Mouse (Mus musculus): ENCODE data around the gene Il31.
"Not testable (repeated sequence)": the region's sequence is repeated elsewhere in the genome, so short reads cannot be mapped to it uniquely, and the experiment has no call there.

Gene Il31

DNA sequence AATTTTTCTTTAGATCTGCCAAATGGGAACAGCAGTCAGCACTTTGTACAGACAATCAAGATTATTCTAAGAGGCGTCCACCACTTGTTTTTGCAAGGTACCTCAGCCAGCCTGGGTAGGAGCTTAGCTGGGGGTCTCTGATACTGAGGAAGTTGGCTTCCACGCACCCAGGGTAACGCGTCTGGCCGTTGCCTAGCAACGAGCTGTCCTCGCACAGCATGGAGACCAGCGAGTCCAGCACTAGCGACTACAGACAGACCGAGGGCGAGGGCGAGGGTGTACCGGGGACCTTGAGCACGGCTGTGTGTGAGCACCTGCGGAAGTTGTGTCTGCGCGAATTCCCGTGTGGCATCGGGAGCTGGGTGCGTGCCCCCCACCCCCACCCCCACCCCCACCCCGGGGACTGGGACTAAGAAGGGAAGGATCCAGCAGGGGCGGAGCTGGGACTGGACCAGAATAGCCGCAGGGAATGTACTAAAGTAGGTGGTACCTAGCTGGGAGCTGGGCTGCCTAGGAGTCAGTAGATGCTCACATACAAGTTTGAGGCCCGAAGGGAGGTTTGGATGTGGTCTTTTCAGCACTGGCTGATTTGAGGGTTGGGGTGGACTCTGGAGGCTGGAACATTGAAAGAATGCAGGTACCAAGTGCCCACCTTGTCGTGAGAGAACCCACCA, at the start of gene Il31, which contains the start of gene Lrrc43:
Il31 (minus strand) TSS at position 378 of the 674 bp plus-strand sequence.
Lrrc43 (plus strand) TSS at position 194 of the 674 bp plus-strand sequence.
- DNase-seq (ENCODE audit: low read depth in 1 of 2, low spot score in 2 of 2) = no peak

DNA sequence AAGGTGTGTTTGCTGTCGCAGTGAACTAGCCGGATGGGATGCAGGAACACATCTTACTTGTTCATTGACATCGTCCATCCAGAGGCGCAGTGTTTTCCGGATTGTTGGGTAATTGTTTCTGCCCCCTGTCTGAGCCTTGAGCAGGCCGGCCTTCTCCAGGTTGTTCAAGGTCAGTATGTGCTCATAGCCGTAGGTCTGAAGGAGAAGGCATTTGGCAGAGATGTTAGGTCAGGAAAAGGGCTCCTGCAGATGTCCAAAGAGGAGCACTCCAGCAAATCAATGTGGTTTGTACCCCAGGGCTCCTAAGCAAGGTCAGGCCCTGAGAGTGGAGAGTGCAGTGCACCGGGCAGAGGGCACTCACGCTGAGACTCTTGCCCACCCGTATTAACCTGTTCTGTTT, 44.5 kb upstream of the Il31 start:
- DNase-seq (ENCODE audit: low read depth in 1 of 2, low spot score in 2 of 2) = no peak

DNA sequence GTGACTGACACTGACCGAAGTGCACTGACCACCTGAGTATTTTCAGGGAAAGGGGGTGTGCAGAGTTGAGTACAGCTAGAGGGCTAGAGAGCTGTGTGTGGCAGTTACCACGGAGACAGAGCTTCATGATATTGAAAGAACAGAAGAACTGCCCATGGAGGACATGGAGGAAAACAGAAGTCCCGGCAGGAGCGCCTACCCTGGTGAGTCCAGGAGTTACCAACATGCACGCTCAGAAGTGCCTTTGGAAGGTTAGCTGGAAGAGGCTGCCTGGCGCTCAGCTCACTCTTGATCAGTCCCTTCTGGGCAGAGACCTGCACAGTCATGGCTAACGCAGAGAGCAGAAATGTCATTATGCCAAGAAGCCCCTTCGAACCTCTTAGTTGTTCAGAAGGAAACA, 40.8 kb upstream of the Il31 start:
- DNase-seq (ENCODE audit: low read depth in 1 of 2, low spot score in 2 of 2) = no peak

DNA sequence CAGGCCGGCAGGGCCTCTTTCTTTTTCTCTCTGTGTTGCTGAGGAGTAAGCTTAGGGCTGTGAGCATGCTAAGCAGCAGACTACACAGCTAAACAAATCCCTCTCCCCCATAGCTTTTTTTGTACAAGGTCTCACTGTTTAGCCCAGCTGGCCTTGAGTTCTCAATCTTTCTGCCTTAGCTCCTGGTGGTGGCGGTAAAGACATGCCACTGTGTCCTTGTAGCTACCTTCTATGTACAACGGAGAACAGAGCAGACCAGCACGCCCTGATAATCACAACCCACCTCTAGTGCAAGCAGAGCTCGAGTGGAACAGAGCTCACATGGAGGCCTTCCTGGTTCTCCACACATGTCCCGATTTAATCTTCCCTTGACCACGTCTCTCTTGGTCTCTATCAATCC, 39.4 kb upstream of the Il31 start:
- no peak for DNase-seq (ENCODE audit: low read depth in 1 of 2, low spot score in 2 of 2)

DNA sequence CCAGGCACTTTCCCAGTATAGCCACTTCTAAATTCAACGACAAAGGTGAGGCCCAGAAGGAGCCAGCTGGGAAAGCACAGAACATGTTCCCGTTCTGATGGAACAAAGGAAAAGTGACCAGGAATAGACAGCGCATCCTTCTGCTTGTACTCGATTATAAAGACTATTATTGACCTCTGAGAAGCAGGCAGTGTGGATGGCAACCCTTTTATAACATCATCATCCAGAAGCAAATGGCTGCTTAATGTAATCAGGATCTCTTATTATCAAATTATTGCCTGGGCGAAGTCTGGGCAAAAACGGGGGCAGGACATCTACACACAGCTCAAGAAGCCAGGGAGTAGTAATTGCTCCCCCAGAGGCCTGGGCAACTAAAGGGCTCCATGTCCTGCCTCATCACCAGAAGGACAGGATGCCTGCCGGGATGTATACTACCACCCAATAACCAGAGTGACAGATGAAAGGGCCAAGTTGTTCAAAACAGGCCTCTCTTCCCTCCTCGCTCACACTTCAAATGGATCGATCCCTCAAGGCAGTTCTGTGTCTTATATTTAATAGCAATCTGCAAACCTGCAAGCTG, 36.7 kb upstream of the Il31 start:
- no peak for DNase-seq (ENCODE audit: low read depth in 1 of 2, low spot score in 2 of 2)

DNA sequence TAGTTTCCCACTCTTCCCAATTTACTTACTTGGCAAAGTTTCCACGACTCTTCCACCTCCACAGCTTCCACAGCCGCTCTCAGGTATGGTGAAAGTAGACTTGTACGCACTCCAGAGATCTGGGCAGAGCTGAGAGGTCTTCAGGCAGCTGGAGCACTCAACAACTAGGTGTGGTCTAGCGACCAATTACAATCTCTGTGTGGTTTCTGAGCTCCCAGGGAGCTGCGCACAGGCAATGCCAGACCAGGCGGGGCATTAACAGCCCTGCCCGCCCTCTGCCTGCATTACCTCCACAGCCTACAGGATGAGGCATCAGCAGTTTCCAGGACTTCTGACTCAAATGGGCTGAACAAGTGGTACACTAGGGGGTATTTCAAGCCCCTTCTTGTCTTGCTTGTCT, 36.0 kb upstream of the Il31 start, which contains the start of gene Gm49027:
Gm49027 (minus strand) TSS at position 208 of the 400 bp plus-strand sequence.
- DNase-seq (ENCODE audit: low read depth in 1 of 2, low spot score in 2 of 2) = no peak

DNA sequence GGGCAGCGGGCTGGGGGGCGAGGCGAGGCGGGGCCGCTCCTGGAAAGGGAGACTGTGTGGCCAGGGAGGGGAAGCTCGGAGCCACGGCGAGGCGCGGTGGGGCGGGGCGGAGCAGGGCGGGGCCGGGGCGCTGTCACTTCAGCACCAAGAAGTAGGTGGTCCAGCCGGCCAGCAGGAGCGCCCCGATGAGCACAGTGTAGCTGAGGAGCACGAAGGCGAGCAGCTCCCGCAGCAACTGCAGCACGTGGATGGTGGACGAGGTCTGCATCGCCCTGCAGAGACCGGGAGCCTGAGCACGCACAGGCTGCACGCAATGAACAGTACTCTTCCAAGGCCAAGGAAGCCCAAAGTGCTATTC, 35.1 kb upstream of the Il31 start:
- DNase-seq (ENCODE audit: low read depth in 1 of 2, low spot score in 2 of 2) = no peak

DNA sequence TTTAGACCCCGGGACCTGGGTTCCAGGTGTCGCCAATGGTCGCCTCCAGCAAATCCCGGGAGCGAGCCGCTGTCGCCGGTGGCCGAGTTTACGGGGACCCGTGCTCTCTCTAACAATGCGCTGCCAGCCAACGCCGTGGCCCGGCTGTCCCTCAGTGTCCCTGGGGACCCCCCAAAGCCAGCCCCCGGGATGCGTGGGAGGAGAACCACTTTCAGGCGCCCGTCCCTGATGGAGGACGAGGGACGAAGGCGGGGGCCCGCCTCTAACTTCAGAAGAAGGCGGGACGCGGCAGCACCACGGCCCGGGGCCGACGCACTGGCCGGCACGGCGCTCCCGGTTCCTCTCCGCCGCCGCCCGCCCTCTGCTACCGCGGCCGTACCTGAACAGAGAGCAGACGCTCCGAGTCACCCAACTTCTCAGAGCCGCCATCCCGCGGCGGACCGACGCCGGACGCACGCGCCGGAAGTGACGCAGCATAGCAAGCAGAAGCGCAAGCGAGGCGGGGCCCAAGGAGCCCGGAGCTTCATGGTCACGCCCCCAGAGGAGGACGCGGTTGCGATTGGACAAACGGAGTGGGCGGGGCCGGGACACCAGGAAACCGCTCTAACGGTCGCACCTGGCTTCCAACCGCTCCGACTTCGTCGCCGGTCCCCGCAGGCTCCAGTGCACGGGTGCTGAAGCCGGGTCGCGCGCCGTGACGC, 34.6 kb upstream of the Il31 start, which contains the start of gene Diablo:
Diablo (minus strand) TSS at position 485 of the 701 bp plus-strand sequence.
- peak; percentile 97 for DNase-seq (ENCODE audit: low read depth in 1 of 2, low spot score in 2 of 2)

DNA sequence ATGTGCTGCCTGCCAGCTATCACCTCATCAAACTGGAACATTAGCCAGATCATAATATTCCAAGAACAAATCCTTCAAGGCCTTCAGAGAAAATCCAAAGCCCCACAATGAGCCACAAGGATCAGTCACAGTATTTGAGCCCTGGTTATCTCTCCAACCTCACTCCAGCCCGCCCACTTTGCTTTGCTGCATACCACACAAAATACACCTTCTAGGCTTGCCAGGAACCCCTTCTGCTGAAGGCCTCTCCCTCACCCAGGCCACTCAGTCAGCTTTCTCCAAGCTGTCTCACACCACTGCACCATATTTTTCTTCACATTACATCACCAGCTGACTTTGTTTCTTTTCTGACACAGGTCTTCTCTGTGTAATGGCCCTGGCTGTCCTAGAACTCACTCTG, 32.9 kb upstream of the Il31 start:
- no peak for DNase-seq (ENCODE audit: low read depth in 1 of 2, low spot score in 2 of 2)

DNA sequence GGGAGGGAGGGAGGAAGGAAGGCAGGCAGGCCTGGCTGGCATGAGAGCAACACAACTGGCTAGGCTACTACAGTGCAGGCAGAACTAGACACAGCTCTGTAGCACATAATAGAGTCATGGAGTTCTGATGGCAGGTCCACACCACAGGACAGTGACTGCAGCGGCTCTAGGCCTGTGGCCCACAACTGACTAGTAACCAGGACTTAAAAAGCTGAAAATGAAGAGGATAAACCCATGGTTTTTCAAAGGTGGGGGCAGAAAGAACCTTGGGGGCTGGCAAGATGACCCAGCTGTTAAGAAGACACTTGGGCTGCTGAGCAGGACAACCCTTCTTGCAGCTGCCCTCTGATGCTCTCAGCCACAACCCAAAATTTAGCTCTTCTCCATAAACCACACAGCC, 32.3 kb upstream of the Il31 start:
- no peak for DNase-seq (ENCODE audit: low read depth in 1 of 2, low spot score in 2 of 2)

DNA sequence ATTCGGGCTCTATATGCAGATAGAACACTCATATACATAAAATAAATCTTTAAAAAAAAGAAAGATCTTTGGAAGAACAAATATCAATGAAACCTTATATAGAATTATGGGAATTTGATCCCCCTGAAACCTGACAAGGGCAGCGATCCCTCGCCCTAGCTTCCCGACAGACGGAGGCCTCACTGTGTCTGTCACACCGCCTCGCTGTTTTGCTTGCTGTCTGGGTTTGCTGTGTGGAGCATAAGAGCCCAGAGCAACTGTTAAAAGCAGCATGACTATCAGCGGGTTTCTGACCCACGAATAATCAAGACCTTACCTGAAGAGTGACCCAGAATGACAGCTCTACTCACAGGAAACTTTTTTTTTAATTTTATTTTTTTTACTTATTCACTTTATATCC, 31.4 kb upstream of the Il31 start:
- no peak for DNase-seq (ENCODE audit: low read depth in 1 of 2, low spot score in 2 of 2)

DNA sequence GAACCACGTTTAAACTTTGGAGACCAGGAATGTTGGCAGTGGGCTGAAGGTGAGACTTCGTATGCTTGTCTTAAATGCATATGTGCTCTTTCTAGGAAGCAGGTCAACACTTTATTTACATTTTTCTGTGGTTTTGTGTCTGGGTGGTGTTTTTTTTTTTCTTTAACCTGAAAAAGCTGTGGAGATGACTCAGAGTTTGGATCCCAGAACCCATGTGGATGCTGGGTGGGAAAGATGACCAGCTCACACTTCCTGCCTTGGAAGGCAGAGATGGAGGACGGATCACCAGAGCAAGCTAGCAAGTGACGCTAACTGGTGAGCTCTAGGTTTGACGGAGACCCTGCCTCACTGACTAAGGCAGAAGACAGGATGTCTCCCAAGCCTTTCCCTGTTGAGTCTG, 25.6 kb upstream of the Il31 start:
- DNase-seq (ENCODE audit: low read depth in 1 of 2, low spot score in 2 of 2) = no peak

DNA sequence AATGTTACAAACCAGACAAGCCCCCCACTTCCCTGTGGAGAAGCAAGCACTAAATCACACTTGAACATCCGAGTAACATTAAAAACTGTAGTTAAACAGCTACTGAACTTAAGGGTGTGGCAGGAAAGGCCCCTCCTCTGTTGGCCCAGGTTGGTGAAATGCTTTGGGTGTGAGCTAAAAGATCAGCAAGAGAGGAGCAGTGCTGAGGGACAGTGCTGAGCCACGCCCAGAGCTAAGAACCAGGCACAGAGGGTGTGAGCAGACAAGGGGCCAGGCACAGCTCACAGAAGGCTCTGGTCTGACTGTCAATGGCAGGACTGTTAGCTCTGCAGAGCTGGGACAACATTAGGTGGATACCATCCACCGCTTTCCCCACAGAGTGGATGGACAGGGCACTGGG, 22.8 kb upstream of the Il31 start:
- DNase-seq (ENCODE audit: low read depth in 1 of 2, low spot score in 2 of 2) = no peak

DNA sequence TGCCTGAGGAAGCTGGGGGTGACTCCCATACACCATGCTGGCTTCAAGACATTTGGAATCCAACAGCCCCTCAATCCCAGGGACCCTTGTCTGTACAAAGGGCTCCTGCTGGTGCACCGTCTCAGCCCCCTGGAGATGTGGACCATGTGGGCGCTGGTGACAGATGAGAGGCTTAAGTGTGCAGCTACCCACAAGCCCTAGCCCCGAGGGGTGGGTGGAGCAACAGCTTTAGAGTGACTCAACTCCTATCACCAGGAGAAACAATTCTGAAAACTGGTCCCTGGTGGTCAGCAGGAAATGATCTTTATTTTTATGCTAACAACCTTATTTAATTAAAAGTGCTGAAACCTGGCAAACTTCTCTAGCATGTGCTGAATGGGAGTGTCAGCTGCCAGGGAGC, 22.1 kb upstream of the Il31 start:
- DNase-seq (ENCODE audit: low read depth in 1 of 2, low spot score in 2 of 2) = not testable (repeated sequence)

DNA sequence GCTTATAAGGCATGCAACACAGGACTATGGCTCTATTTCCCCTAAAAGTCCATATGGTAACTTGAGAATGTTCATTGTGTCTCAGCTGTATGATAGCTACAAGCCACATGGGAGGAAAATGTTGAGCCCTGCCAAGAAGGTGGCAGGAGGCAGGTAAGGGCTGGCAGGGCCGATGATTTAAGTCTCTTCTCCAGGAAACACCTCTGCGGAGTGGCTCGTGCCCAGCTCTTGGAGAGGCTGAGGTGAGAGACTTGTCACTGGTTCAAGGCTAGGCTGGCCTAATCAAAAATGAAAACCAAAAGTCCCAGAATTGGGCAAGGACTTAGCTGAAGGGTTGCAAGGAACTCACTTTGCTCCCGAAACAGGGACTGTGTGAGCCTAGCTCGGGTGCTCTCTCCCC, 20.9 kb upstream of the Il31 start, which contains the start of gene B3gnt4:
B3gnt4 (plus strand) TSS at position 301 of the 400 bp plus-strand sequence.
- DNase-seq (ENCODE audit: low read depth in 1 of 2, low spot score in 2 of 2) = no peak

DNA sequence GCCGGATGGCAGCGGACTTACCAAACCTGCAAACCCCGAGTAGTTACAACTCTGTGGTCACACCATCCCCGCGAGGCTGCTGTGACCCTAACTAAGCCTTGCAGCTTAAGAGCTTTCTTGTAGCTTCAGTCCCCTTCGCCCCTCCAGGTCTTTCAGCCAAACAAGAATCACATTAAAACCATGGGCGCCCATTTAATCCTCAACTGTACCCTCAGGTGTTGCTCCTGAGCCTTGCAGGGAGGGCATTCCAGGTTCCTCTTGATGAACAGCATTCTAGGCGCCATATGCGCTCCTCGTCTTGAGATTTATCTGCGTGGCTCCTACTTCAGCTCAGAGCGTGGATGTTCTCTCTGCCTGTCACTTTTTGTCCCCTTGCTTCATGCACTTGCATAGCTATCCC, 19.6 kb upstream of the Il31 start:
- DNase-seq (ENCODE audit: low read depth in 1 of 2, low spot score in 2 of 2) = no peak

DNA sequence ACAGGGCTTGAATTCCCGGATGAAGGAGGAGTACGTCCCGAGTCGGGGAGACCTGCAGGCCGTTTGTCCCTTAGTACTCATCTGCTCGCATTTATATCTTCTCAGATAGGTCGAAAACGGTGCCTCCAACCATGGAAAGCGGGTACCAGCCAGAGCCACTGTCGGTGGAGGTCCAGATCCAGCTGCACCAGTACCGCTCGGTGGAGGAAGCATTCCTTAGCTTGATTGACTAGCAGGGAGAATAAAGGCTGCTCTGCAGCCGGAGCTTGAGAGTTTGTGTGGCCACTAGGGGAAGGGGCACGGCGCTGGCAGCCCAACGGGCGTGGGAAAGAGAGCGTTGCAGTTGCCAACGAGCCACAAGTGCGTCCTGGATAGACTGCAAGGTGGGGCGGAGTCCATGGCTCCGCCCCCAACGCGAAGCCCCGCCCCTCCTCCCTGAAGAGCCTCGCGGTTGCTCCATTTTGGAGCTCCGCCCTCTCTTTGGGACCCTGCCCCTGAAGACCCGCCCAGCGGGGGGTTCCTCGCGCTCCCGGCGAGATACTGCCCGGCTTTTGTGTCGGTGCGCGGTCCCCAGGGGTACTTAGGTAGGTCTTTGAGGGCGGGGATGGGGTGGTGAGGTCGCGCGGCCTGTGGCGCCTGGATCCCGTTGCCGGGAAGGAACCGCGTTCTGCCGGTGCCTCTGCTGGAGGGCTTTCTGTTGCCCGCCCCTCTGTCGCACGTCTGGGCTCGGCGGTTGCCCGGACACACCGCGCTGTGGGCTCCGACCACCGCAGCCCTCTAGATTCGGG, 18.8 kb upstream of the Il31 start:
- no peak for DNase-seq (ENCODE audit: low read depth in 1 of 2, low spot score in 2 of 2)

DNA sequence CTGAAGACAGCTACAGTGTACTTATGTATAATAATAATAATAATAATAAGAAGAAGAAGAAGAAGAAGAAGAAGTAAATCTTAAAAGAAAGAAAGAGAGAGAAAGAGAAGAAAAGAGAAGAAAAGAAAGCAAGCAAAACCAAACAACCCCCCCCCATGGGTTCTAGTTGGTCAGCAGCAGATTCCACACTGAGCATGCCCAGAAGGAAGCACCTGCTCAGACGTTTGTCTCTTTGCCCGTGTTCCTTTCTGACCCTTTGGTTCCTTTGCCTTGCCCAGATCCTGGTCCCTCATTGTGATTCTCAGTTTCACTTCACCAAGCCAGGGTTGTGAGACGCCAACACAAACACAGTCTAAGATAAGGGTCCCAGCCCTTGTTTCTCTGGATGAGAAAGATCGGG, 12.7 kb upstream of the Il31 start:
- no peak for DNase-seq (ENCODE audit: low read depth in 1 of 2, low spot score in 2 of 2)

DNA sequence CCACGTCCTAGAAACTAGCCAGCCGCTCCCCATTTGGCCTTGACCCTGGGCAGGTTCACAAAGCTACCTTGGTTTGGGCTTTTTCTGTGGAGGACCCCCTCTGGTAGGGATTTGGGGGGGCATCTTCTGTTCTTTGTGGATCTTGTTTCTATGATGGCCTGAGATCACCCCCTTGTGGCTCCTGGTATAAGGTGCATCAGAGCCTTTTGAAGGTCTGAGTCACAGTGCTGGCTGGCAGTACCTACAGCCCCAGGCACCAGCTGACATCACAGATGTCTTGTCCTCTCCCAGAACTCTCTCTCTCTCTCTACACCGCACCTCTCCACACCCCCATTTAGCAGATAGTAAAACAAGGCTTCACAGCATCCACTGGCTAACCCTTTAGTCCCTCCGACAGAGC, 10.4 kb upstream of the Il31 start:
- no peak for DNase-seq (ENCODE audit: low read depth in 1 of 2, low spot score in 2 of 2)

DNA sequence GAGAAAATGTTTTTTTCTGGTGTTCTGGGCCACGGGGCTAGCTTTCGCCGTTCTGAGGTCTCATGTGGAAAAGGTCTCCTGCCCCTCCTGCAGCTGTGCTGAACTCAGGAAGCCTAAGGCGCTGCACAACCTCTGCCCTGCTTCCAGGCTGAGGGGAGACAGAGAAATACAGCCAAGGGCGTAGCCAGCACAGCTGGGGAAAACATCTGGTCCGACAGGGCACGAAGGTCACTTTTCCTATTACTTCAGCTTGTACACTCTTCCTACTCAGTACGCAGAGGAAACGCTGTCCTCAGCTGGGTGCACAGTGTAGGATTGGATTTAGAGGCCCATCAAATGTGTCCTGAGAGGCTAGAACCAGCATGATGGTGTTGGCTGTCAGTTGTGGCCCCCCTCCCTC, 646 bp upstream of the Il31 start:
- DNase-seq (ENCODE audit: low read depth in 1 of 2, low spot score in 2 of 2) = no peak

DNA sequence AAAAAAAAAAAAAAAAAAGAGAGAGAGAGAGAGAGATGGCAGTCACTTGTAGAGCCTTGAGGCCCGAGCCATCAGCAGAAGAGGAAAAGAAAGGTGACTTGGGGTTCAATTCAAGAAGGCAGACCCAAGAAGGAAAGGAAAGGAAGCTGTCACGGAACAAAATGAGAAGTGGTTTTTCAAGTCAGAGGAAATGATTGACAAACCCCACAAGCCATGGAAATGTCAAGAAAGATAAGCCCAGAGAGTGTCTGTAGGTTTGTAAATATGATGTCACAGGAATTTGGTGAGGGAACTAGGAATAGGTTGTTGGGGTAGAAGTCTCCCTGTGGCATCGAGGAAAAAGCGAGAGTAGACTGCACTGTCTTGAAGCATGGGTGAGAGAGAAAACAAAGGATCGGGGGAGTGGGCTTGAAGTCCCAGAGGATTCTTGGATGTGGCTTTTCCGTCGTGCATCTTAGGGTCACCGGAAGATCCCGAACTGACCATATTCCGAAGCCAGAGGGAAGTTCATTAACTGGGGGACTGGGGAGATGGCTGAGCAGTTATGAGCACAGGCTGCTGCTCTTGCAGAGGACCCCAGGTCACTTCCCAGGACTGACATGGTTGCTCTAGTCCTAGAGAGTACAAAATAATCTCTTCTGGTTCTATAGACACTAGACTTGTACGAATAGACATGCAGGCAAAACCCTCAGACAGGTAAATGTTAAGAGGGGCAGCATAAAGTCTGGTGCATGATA, 1.5 kb downstream of the Il31 start:
- no peak for DNase-seq (ENCODE audit: low read depth in 1 of 2, low spot score in 2 of 2)

Data from monocyte, adult 2 months (primary cell).